Mouse (Mus musculus) hindlimb bud, embryonic 11.5 days (tissue): ENCODE results near the gene Mccc2.

Experiments
- DNase-seq: peaks from one replicate; pipeline ENCODE4 v3.0.0-alpha.2; 2012; ENCODE audit warnings: low read depth, low spot score; ENCODE audit errors: extremely low spot score

Mccc2 gene

GRCm38 (mm10) chr13:99939320-99939671, 76.1 kb downstream of the Mccc2 start:
- DNase-seq = no peak

GRCm38 (mm10) chr13:99938606-99939319, 76.7 kb downstream of the Mccc2 start:
- no peak for DNase-seq

GRCm38 (mm10) chr13:99937741-99938140, 77.7 kb downstream of the Mccc2 start:
- DNase-seq = no peak

GRCm38 (mm10) chr13:99932406-99932805, 83.0 kb downstream of the Mccc2 start:
- DNase-seq = no peak

- DNase-seq = no peak
Observed at GRCm38 (mm10) chr13:99931502-99931901, 83.9 kb downstream of the Mccc2 start.

- DNase-seq = no peak
Observed at GRCm38 (mm10) chr13:99926249-99926648, 89.2 kb downstream of the Mccc2 start.

- DNase-seq = no peak
Observed at GRCm38 (mm10) chr13:99915632-99916031, 99.8 kb downstream of the Mccc2 start.

GRCm38 (mm10) chr13:99900965-99901364, 114.5 kb downstream of the Mccc2 start, which contains the start of gene Cartpt:
Gene Cartpt, minus strand, starts transcription at chr13:99901091.
- no peak for DNase-seq

- DNase-seq = peak; percentile 46
Observed at GRCm38 (mm10) chr13:99900557-99900892, 114.9 kb downstream of the Mccc2 start.

GRCm38 (mm10) chr13:99899670-99900556, 115.5 kb downstream of the Mccc2 start:
- DNase-seq = no peak

- no peak for DNase-seq
Observed at GRCm38 (mm10) chr13:99898816-99899215, 116.6 kb downstream of the Mccc2 start.
